Comparison of ENCODE assay signal across 7 mouse cellular contexts in genomic region chr17:27018555-27019196, GRCm38 (mm10). TPM values are rescaled to one million over a fixed set of nuclear protein-coding genes. Genes with fewer than 3 reads are reported as not detected.
DNase-seq lines count a peak whose midpoint lies in the region; ATAC-seq and TF ChIP-seq lines count a peak whose summit lies in the region.

No protein-coding gene starts in this region.

- no peak for TF ChIP-seq EP300 in liver, embryonic 14.5 days (IDR thresholded peaks at IDR 0.05; ENCODE audit: low read depth)

- H3K36me3 ChIP-seq in embryonic facial prominence, embryonic 11.5 days (replicated peaks; ENCODE audit: control insufficient read depth, insufficient read depth, low read depth, low read length): peaks cover 5% of the 10 kb centered on the region; the same call in 1 of the 2 replicates
- H3K36me3 ChIP-seq in hindbrain, embryonic 14.5 days (replicated peaks; ENCODE audit: control insufficient read depth, insufficient read depth): peaks cover 39% of the 10 kb centered on the region
- peaks cover 6% of the 10 kb centered on the region for H3K36me3 ChIP-seq in liver, embryonic 14.5 days (replicated peaks; ENCODE audit: control insufficient read depth, insufficient read depth, low read depth)

- peak overlapping the region; percentile 96 for H3K27ac ChIP-seq in left cerebral cortex, adult 2 months
- no peak overlapping the region for H3K27ac ChIP-seq in embryonic facial prominence, embryonic 11.5 days (replicated peaks; ENCODE audit: low read depth, low read length)
- H3K27ac ChIP-seq in hindbrain, embryonic 14.5 days: peak overlapping the region; percentile 1; the same call in 1 of the 2 replicates
- H3K27ac ChIP-seq in liver, embryonic 14.5 days: no peak overlapping the region

- peak in 1 of 2 experiments; percentile 39 for DNase-seq in left cerebral cortex, adult 2 months (ENCODE audit: extremely low spot score in 1 of 2, low spot score in 2 of 2)
- DNase-seq in left cerebral cortex, adult 11 months (ENCODE audit: low spot score): no peak
- no peak for DNase-seq in embryonic facial prominence, embryonic 11.5 days (ENCODE audit: low spot score)
- DNase-seq in hindbrain, embryonic 14.5 days (ENCODE audit: low spot score): no peak
- no peak for DNase-seq in liver, embryonic 14.5 days (ENCODE audit: low read depth in 3 of 3, low spot score in 3 of 3)
- DNase-seq in urinary bladder, postnatal 25 days (ENCODE audit: low spot score): no peak
- DNase-seq in retina, postnatal 1 day: no peak

- TF ChIP-seq CTCF in left cerebral cortex, adult 2 months (IDR thresholded peaks at IDR 0.05): no peak
- TF ChIP-seq CTCF in liver, embryonic 14.5 days (IDR thresholded peaks at IDR 0.05; ENCODE audit: low read depth): no peak

- H3K4me1 ChIP-seq in embryonic facial prominence, embryonic 11.5 days (ENCODE audit: control insufficient read depth, insufficient read depth, low read length): peaks cover 3% of the 10 kb centered on the region; the same call in 1 of the 2 replicates
- 0 out of 2 replicates have a peak, but pooled peaks cover 6% of the 10 kb centered on the region for H3K4me1 ChIP-seq in hindbrain, embryonic 14.5 days (replicated peaks; ENCODE audit: control insufficient read depth, insufficient read depth, low read length)
- no peaks in the 10 kb centered on the region for H3K4me1 ChIP-seq in liver, embryonic 14.5 days (replicated peaks; ENCODE audit: control insufficient read depth in 2 of 2, insufficient read depth in 2 of 2, low read length in 1 of 2)

- H3K4me2 ChIP-seq in embryonic facial prominence, embryonic 11.5 days (ENCODE audit: low read depth, low read length): peak overlapping the region; percentile 63
- H3K4me2 ChIP-seq in hindbrain, embryonic 14.5 days (replicated peaks): peak overlapping the region; percentile 66
- peak overlapping the region; percentile 68 for H3K4me2 ChIP-seq in liver, embryonic 14.5 days (ENCODE audit: low read depth)

- no peaks in the 10 kb centered on the region for H3K27me3 ChIP-seq in embryonic facial prominence, embryonic 11.5 days (ENCODE audit: control insufficient read depth, insufficient read depth, low read length)
- H3K27me3 ChIP-seq in hindbrain, embryonic 14.5 days (ENCODE audit: control insufficient read depth, insufficient read depth, low read length): no peaks in the 10 kb centered on the region
- H3K27me3 ChIP-seq in liver, embryonic 14.5 days (ENCODE audit: control insufficient read depth, insufficient read depth, low read length): no peaks in the 10 kb centered on the region

- WGBS in embryonic facial prominence, embryonic 11.5 days: 43% methylated on average over 12 of the region's 12 CpGs
- whole genome bisulfite sequencing in hindbrain, embryonic 14.5 days: 33% methylated on average over 12 of the region's 12 CpGs
- 46% methylated on average over 12 of the region's 12 CpGs for WGBS in liver, embryonic 14.5 days (ENCODE audit: insufficient replicate concordance)

- no peak for ATAC-seq in embryonic facial prominence, embryonic 11.5 days (replicated peaks; ENCODE audit: insufficient number of reproducible peaks, low FRiP score, low TSS enrichment, low read depth)
- ATAC-seq in hindbrain, embryonic 14.5 days (ENCODE audit: low FRiP score): no peak
- no peak for ATAC-seq in liver, embryonic 14.5 days (ENCODE audit: insufficient read depth)

- H3K9ac ChIP-seq in embryonic facial prominence, embryonic 11.5 days (replicated peaks; ENCODE audit: low read length): no peak overlapping the region
- H3K9ac ChIP-seq in hindbrain, embryonic 14.5 days: peak overlapping the region; percentile 54
- peak overlapping the region; percentile 63 for H3K9ac ChIP-seq in liver, embryonic 14.5 days (replicated peaks)

- H3K4me3 ChIP-seq in left cerebral cortex, adult 2 months: peak overlapping the region; percentile 50
- no peak overlapping the region for H3K4me3 ChIP-seq in embryonic facial prominence, embryonic 11.5 days (ENCODE audit: low read depth, low read length)
- H3K4me3 ChIP-seq in hindbrain, embryonic 14.5 days (replicated peaks; ENCODE audit: low read length): peak overlapping the region; percentile 42; the same call in 1 of the 2 replicates
- H3K4me3 ChIP-seq in liver, embryonic 14.5 days (ENCODE audit: insufficient read depth in 1 of 2, low read depth in 2 of 2, low read length in 2 of 2): peak overlapping the region in 1 of 2 experiments; percentile 65; a peak in 2 of 4 replicates

- intact Hi-C loops in left cerebral cortex, adult 2 months (cut with DNase I): no loop called here

- no peaks in the 10 kb centered on the region for H3K9me3 ChIP-seq in embryonic facial prominence, embryonic 11.5 days (replicated peaks; ENCODE audit: control insufficient read depth, low read length)
- H3K9me3 ChIP-seq in hindbrain, embryonic 14.5 days (ENCODE audit: control insufficient read depth, low read length): no peaks in the 10 kb centered on the region
- H3K9me3 ChIP-seq in liver, embryonic 14.5 days (ENCODE audit: control insufficient read depth, low read length): no peaks in the 10 kb centered on the region

RNA-seq across cellular contexts. Expression of gene Bak1, which starts 10.1 kb away (rescaled TPM):
- 10 to 100 TPM; 13.0 to 14.0 TPM for total RNA-seq in left cerebral cortex, adult 2 months (2021)
- polyA plus RNA-seq in embryonic facial prominence, embryonic 11.5 days (2014; fragmentation: Nextera tagmentation; extraction: Ambion mirVana): 12.9 and 14.3 TPM in 2 replicates
- polyA plus RNA-seq in hindbrain, embryonic 14.5 days (2014; fragmentation: Nextera tagmentation; extraction: Ambion mirVana): 5.9 and 6.9 TPM in 2 replicates
- 16.1 and 17.3 TPM in 2 replicates for polyA plus RNA-seq in liver, embryonic 14.5 days (2012; rRNA removed)
- 5.4 and 5.8 TPM in 2 replicates for polyA plus RNA-seq in liver, embryonic 14.5 days (2014; fragmentation: Nextera tagmentation; extraction: Ambion mirVana)

RNA-seq across cellular contexts. Expression of gene Itpr3, which starts 38.4 kb away (rescaled TPM):
- 1 to 10 TPM; 2.2 to 3.3 TPM for total RNA-seq in left cerebral cortex, adult 2 months (2021)
- polyA plus RNA-seq in embryonic facial prominence, embryonic 11.5 days (2014; fragmentation: Nextera tagmentation; extraction: Ambion mirVana): 1.5 and 1.7 TPM in 2 replicates
- polyA plus RNA-seq in hindbrain, embryonic 14.5 days (2014; fragmentation: Nextera tagmentation; extraction: Ambion mirVana): 1.2 and 1.8 TPM in 2 replicates
- 0.96 and 1.00 TPM in 2 replicates for polyA plus RNA-seq in liver, embryonic 14.5 days (2012; rRNA removed)
- 0.53 and 0.75 TPM in 2 replicates for polyA plus RNA-seq in liver, embryonic 14.5 days (2014; fragmentation: Nextera tagmentation; extraction: Ambion mirVana)

RNA-seq across cellular contexts. Expression of gene Zbtb9, which starts 45.7 kb away (rescaled TPM):
- total RNA-seq in left cerebral cortex, adult 2 months (2021): 10 to 100 TPM; 16.3 to 18.3 TPM
- polyA plus RNA-seq in embryonic facial prominence, embryonic 11.5 days (2014; fragmentation: Nextera tagmentation; extraction: Ambion mirVana): 10.1 and 11.9 TPM in 2 replicates
- polyA plus RNA-seq in hindbrain, embryonic 14.5 days (2014; fragmentation: Nextera tagmentation; extraction: Ambion mirVana): 9.7 and 11.1 TPM in 2 replicates
- polyA plus RNA-seq in liver, embryonic 14.5 days (2012; rRNA removed): 3.1 and 4.0 TPM in 2 replicates
- 2.6 and 3.4 TPM in 2 replicates for polyA plus RNA-seq in liver, embryonic 14.5 days (2014; fragmentation: Nextera tagmentation; extraction: Ambion mirVana)

Comparison
In these comparisons a context has a peak if more than half of its experiments do, and no peak if none do; other contexts are left out.
1. H3K27ac ChIP-seq: peak in left cerebral cortex, adult 2 months (single experiment) and hindbrain, embryonic 14.5 days (single experiment); none in embryonic facial prominence, embryonic 11.5 days (single experiment) and liver, embryonic 14.5 days (single experiment).
2. Peak in every context shown above with its lines, with median percentiles within 50 percentile points of each other: H3K4me2 ChIP-seq.